Mouse (Mus musculus) embryonic fibroblast, embryonic 13.5 days (primary cell): ENCODE measurements around the gene Kif21b. TPM values are rescaled to one million over a fixed set of nuclear protein-coding genes. Genes with fewer than 3 reads are reported as not detected.
A peak's percentile ranks its signal among the peaks of the same experiment; 100 is the strongest.

Experiments used
- H3K27ac ChIP-seq: 2 replicates; pipeline ENCODE4 v1.5.1; 2012; ENCODE audit warnings: low read length, control low read depth, inconsistent platforms; ENCODE audit not compliant: insufficient read depth
- H3K4me1 ChIP-seq: 2 replicates; pipeline ENCODE4 v1.6.1; 2011; ENCODE audit warnings: low read length; ENCODE audit not compliant: control insufficient read depth, insufficient read depth
- H3K4me3 ChIP-seq: 2 replicates; pipeline ENCODE4 v1.5.1; 2011; ENCODE audit warnings: mild to moderate bottlenecking, control low read depth, low read length; ENCODE audit not compliant: insufficient read depth
- CTCF ChIP-seq: IDR thresholded peaks from 2 replicates; pipeline ENCODE4 v1.5.1; 2011; ENCODE audit warnings: mild to moderate bottlenecking, control low read depth, low read length, moderate library complexity, borderline replicate concordance; ENCODE audit not compliant: insufficient read depth
- POLR2A ChIP-seq: IDR thresholded peaks from 2 replicates; pipeline ENCODE4 v1.6.1; 2011; ENCODE audit warnings: low read depth, mild to moderate bottlenecking, control low read depth, low read length, moderate library complexity
- polyA plus RNA-seq: library from polyadenylated mRNA; stranded (reverse); fragments of >200 nt; gene quantifications from 2 replicates; pipeline ENCODE4 v1.2.4, GENCODE M21; 2011; ENCODE audit warnings: low read depth; ENCODE audit not compliant: missing spikeins, insufficient read length

The Kif21b gene
- polyA plus RNA-seq, 1 experiment = 19.4 TPM

DNA sequence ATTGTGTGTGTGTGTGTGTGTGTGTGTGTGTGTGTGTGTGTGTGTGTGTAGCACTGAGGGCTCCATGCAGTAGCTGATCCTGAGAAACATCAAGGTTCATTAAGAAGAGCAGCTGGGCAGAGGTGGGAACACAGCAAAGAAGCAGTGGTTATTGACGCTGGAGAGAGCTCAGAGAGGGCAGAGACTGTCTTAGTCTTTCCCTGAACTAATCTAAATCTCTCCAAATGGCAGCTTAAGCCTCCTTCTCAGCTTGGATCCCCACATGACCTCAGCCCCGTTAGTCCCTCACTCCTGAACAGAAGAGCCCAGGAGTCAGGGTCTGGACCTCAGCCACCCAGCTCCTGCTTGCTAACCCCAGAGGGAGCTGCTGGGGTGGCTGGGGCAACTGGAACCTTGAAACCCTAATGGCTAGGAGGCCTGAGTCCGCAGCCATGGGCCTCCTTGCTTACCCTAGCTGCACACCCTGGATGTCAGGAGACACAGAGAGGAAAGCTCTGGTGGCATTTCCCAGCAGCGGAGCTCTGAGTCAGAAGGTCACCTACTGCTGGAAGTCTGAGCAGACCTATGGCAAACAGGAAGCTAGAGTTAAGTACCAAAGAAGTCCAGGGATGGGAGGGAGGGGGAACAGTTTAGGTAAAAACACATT, 2.1 kb upstream of the Kif21b start:
- peaks cover 29% of the 10 kb centered on the region for H3K4me1 ChIP-seq
- H3K27ac ChIP-seq = peak overlapping the region; percentile 85
- TF ChIP-seq POLR2A = no peak
- no peak for TF ChIP-seq CTCF
- H3K4me3 ChIP-seq = no peak overlapping the region

DNA sequence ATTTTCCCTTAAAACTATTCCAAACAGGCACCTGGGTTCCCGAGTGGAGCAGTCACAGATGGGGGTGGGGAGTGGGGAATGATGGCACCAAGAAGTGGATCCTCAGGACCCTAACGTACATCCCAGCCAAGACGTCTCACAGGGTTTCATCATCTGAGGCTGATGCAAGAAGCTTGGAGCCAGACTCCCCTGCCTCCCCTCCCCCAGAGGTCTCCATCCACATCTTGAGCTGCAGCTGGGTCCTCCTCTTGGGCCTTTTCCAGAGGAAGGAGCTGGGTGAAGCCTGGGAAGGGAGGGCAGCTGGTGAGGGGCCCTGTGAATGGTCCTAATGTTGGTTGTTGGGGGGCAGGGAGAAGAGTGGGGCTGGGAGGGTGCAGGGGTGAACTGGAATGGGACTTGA, 1.1 kb upstream of the Kif21b start:
- Histone ChIP-seq H3K27ac (peak overlapping the region; percentile 85), H3K4me1 (peaks cover 30% of the 10 kb centered on the region), H3K4me3 (no peak overlapping the region)
- no peak; the same call in 1 of the 2 replicates for TF ChIP-seq POLR2A
- no peak for TF ChIP-seq CTCF

DNA sequence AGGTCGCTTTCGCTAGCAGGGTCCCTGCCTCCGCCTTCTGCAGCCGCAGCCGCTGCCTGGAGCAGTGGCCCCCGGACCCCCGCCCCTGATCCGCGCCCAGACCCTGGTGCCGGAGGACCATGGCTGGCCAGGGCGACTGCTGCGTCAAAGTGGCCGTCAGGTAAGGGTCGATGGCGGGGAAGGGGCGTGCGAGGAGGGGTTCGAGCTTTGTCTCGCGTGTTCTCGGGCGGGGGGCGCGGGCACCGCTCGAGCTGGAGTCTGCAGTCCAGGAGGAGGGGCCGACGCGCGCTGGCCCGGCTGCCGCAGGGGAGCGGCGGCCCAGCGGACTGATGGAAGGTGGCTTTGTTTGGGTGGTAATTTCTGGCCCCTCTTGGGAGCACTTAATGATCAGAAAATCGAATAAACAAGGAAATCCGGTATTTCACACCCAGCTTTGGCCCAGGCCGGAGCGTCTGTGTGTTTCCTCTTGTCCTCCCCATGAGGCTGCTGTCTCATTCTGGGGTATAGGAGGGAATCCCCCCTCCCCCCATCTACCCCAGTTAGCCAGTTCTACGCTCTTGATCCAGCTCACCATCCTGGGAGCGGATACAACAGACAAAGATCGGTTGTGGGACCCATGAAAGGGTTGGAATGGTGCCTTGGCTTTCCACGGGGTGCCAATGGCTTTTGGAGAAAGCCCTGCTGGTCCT, 558 bp downstream of the Kif21b start:
- Histone ChIP-seq H3K4me1 (peaks cover 34% of the 10 kb centered on the region), H3K27ac (no peak overlapping the region), H3K4me3 (peak overlapping the region; percentile 63)
- TF ChIP-seq CTCF (no peak), POLR2A (no peak)

DNA sequence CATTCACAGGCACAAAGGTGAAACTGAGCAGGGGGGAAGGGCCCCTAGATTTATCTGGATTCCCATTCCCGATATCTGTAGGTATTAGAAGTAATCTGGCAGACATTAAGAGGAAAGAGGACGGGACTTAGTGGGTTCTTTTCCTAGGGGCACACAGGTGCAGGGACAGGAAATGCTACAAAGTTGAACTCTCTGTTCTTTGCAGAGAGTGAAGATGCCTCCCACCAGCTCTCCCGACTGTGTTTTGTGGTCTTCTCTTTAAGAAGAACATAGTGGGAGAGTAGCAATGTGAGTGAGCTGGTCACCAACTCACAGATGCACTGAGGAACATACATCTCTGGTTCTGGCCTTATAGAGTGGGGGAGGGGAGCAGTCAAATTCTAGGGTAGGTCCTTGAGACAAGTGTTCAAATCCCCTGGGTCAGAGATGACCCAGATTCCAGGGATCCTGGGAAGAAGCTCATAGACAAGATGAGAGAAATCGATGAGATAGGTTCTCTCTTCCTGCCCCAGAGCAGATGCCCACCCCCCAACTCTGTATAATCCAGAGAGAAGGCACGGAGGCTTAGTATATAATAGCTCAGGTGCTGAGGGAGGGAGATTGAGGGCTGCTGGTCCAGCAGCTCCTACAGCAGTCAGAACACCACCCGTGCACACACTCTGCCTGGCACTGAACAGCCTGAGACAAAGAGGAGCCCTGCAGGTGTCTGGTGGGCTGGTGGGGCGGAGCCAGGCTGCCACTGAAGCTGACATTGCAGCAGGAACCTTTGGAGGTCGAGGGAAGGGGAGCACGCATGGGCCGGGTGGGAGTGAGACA, 1.4 kb downstream of the Kif21b start:
- peaks cover 32% of the 10 kb centered on the region for H3K4me1 ChIP-seq
- TF ChIP-seq POLR2A (no peak), CTCF (no peak)
- peak overlapping the region; percentile 63 for H3K4me3 ChIP-seq
- H3K27ac ChIP-seq = no peak overlapping the region

DNA sequence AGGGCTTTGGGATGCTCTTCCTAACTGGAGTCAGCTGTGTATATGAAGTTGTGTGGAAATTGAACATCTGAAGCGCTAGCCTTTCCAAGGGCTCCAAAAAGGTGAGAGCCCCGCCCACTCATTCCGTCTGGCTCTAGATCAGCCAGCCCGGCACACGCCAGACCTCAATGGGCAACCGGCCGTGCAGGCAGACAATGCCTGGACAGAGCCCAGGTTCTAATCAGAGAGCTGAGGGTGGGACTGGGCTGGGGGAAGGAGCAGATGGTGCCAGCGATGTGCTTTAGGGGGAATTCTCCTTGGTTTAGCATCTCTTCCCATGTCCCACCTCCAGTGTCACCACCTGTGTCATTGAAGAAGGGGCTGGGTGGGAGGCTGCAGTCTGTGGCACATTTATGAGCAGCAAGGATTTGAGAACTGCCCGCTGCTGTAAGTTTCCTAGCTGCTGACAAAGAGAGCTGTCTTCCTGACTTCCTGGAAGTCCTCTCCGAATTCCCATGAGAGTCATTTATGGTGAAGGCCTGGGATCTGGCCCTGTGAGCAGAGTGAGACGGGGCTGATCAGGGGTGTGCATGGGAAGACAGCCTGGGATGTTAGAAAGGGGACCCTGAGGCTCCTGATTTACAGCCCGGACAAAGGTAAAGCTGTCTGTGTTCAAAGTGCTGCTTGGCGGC, 2.5 kb downstream of the Kif21b start:
- TF ChIP-seq POLR2A (no peak), CTCF (no peak)
- Histone ChIP-seq H3K4me1 (peaks cover 31% of the 10 kb centered on the region), H3K4me3 (no peak overlapping the region; the same call in 1 of the 2 replicates), H3K27ac (no peak overlapping the region)

DNA sequence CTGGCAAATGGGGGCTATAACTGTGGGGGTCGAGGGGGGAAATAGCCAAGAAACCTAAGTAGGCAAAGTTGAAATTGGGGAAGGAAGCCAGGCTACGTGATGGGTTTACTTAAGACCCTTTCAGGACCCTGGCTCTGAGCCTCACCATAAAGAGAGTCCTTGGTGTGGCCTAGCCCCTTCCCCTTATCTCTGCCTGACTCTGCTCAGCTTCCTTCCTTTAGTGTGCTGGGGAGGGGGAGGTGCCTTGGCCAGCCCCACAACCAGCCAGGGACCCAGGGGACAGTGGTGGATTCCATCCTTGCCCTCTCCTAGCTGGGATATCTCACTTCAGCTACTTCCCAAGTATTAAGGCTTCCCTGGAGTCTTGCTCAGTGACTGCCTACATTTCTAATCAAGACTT, 3.4 kb downstream of the Kif21b start:
- Histone ChIP-seq H3K4me1 (peaks cover 23% of the 10 kb centered on the region), H3K4me3 (no peak overlapping the region), H3K27ac (no peak overlapping the region)
- TF ChIP-seq POLR2A (no peak), CTCF (no peak)

DNA sequence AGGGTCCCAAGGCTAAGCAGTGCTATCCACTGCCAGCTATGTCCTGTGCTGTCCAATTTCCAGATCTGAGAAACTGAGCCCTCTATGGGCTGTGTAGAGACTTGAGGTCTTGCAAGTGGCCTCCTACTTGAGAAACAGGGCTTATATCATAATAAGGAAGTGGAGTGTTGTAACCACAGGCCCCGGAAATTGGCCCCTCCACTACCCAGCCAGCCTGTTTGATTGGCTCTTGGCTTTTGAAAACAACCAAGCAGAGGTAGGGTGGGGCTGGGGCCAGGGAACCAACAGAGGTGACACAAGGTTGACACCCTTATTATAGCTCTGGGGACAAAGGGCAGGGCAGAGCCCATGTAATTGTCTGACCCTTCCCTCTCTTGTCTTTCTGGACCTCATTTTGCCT, 3.9 kb downstream of the Kif21b start:
- Histone ChIP-seq H3K4me3 (no peak overlapping the region), H3K27ac (no peak overlapping the region), H3K4me1 (peaks cover 22% of the 10 kb centered on the region)
- TF ChIP-seq CTCF (no peak), POLR2A (no peak)

DNA sequence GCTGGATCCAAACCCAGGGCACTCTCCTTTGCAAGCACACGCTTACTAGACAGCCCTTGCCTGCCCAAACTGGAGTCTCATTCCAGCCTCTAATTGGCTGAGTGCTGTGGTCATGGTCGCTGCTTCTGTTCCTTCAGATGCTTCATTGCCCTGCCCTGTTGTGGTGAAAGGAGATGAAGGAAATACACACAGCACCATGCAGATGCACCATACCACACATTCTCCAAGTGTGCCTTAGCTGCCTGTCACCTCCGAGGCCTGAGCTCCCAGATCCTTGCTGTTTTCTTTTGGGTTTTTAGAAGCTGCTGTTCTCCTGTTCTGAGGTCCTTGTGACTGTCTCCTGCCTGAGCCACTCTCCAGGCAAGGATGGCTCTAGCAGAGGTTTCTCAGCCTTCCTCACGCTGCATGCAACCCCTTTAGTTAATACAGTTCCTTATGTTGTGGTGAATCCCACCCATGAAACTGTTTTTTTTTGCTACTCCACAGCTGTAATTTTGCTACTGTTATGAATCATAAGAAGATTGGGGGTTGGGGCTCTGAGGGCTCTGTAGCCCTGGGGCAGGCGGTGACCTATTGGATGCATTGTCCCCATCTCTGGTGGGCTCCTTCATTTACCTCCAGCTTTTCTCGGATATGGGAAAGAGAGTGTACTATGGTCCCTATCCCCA, 4.7 kb downstream of the Kif21b start:
- Histone ChIP-seq H3K4me1 (peaks cover 22% of the 10 kb centered on the region), H3K4me3 (no peak overlapping the region), H3K27ac (peak overlapping the region; percentile 35)
- TF ChIP-seq POLR2A (no peak), CTCF (no peak)

DNA sequence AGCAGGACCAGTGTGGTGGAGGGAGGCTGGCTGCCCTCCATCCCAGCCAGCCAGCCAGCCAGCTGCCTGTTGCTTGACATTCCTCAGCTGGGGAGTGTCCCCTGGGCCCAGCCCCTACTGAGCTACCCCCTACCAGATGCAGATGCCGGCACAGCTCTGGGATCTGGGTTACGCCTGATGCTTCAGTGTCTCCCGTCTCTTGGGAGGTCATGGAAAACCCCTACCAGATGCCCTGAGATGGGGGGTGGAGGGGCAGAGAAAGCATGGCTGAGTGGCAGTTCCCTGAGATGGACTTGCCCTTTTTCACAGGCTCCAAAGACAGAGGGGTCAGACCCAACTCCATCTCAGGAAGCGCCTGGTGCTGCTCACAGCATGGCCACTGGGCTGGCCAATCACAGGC, 5.4 kb downstream of the Kif21b start:
- TF ChIP-seq POLR2A = no peak
- TF ChIP-seq CTCF = no peak
- peak overlapping the region; percentile 35 for H3K27ac ChIP-seq
- no peak overlapping the region for H3K4me3 ChIP-seq
- H3K4me1 ChIP-seq = peaks cover 22% of the 10 kb centered on the region

DNA sequence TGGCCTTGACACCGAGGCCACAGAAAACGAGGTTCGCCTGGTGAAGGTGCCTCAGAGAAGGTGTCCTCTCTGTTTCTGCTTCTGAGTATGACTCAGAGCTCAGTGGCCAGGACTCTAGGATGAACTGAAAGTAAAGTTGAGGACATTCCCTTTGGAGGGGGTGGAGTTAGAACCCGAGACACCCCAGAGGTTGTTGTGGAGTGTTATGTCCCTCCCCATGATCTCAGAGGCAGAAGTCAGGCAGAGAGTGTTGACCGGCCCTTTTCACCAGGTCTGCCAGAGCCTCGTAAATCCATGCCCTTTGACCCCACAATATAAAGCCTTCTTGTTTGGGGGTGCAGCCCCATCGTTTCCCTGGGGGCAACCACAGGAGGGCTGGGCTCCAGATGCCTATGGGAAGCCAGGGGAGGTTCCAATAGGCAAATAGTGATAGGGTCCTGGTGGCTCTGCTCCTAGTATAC, 5.9 kb downstream of the Kif21b start:
- Histone ChIP-seq H3K4me1 (peaks cover 22% of the 10 kb centered on the region), H3K4me3 (no peak overlapping the region), H3K27ac (peak overlapping the region; percentile 35)
- no peak for TF ChIP-seq POLR2A
- no peak for TF ChIP-seq CTCF
